Mouse (Mus musculus) thymus, adult 2 months (tissue): Measurements from ENCODE around the gene Alg1. TPM values are rescaled to one million over a fixed set of nuclear protein-coding genes. Genes with fewer than 3 reads are reported as not detected.
A peak's percentile ranks its signal among the peaks of the same experiment; 100 is the strongest.

Experiments used
- DNase-seq: peaks from one replicate; pipeline ENCODE4 v3.0.0; 2021
- H3K27ac ChIP-seq: fragments of 200-500 bp; 2 replicates; pipeline ENCODE4 v1.5.1; 2012; ENCODE audit warnings: low read length, control low read depth; ENCODE audit not compliant: control insufficient read depth, insufficient read depth
- H3K27me3 ChIP-seq: fragments of 200-500 bp; 2 replicates; pipeline ENCODE4 v1.6.1; 2012; ENCODE audit warnings: mild to moderate bottlenecking, low read length, moderate library complexity, mixed read lengths; ENCODE audit not compliant: control insufficient read depth, insufficient read depth
- H3K36me3 ChIP-seq: fragments of 200-500 bp; 2 replicates; pipeline ENCODE4 v1.6.1; 2012; ENCODE audit warnings: mild to moderate bottlenecking, low read length, moderate library complexity; ENCODE audit not compliant: control insufficient read depth, insufficient read depth
- H3K4me1 ChIP-seq: fragments of 200-500 bp; replicated peaks from 2 replicates; pipeline ENCODE4 v1.6.1; 2012; ENCODE audit warnings: low read length; ENCODE audit not compliant: control insufficient read depth, insufficient read depth
- H3K4me3 ChIP-seq: fragments of 200-500 bp; 2 replicates; pipeline ENCODE4 v1.5.1; 2012; ENCODE audit warnings: mild to moderate bottlenecking, low read length, control low read depth, moderate library complexity; ENCODE audit not compliant: control insufficient read depth, insufficient read depth
- CTCF ChIP-seq: fragments of 200-500 bp; IDR thresholded peaks from 2 replicates; pipeline ENCODE4 v1.5.1; 2012; ENCODE audit warnings: mild to moderate bottlenecking, control low read depth, low read length, moderate library complexity, borderline replicate concordance; ENCODE audit not compliant: control insufficient read depth, poor library complexity, insufficient read depth; ENCODE audit errors: extremely low read depth
- POLR2A ChIP-seq: fragments of 200-500 bp; IDR thresholded peaks from 2 replicates; pipeline ENCODE4 v1.6.1; 2012; ENCODE audit warnings: mild to moderate bottlenecking, low read length, control low read depth, moderate library complexity; ENCODE audit not compliant: control insufficient read depth, poor library complexity, insufficient read depth; ENCODE audit errors: extremely low read depth
- WGBS: fragments of 180-500 bp; shearing (Covaris S2); methylation state at CpG from one replicate; pipeline ENCODE4 v1.1.7; 2018; 5-methylcytosine and 5-hydroxymethylcytosine counted together
- polyA plus RNA-seq: library from polyadenylated mRNA; depleted of rRNA; stranded (reverse); fragments of >200 nt; gene quantifications from 2 replicates; pipeline ENCODE4 v1.2.3, GENCODE M21; 2012

The Alg1 gene
- polyA plus RNA-seq, 1 experiment: 71.7 TPM

GRCm38 (mm10) chr16:5232982-5233381 lies 439 bp upstream of the Alg1 start:
- no peak for TF ChIP-seq CTCF
- TF ChIP-seq POLR2A: no peak
- WGBS: 81% methylated on average over 4 of the region's 4 CpGs

GRCm38 (mm10) chr16:5242355-5242754 lies 8.9 kb downstream of the Alg1 start:
- no peaks in the 10 kb centered on the region for H3K27me3 ChIP-seq
- H3K4me1 ChIP-seq: no peaks in the 10 kb centered on the region
- TF ChIP-seq POLR2A (no peak), CTCF (no peak)
- WGBS: 95% methylated on average over 4 of the region's 4 CpGs
- H3K4me3 ChIP-seq: no peak overlapping the region
- DNase-seq: no peak
- H3K36me3 ChIP-seq: peaks cover 4% of the 10 kb centered on the region; the same call in 1 of the 2 replicates
- no peak overlapping the region for H3K27ac ChIP-seq

More at GRCm38 (mm10) chr16:5232982-5233381, 439 bp upstream of the Alg1 start:
- Histone ChIP-seq H3K36me3 (no peaks in the 10 kb centered on the region), H3K27me3 (no peaks in the 10 kb centered on the region), H3K4me3 (no peak overlapping the region), H3K4me1 (peaks cover 4% of the 10 kb centered on the region), H3K27ac (no peak overlapping the region)
- no peak for DNase-seq

DNA sequence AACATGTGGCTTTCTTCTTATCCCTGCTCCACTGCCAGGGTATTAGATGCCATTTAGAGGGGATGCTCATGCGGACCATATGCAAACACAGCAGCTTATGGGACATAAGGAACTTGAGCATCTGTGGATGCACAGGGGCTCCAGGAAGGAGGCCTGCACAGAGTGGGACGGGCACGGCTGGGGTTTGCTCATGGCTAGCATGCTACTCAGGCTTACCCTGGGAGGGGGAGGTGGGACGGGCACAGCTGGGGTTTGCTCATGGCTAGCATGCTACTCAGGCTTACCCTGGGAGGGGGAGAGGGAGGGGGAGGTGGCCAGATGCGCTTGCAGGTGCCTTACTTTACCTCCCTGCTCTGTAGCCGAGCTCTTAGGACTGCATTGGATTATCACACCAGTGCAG lies 9.5 kb downstream of the Alg1 start:
- Histone ChIP-seq H3K4me3 (no peak overlapping the region), H3K27me3 (no peaks in the 10 kb centered on the region), H3K4me1 (no peaks in the 10 kb centered on the region), H3K27ac (no peak overlapping the region), H3K36me3 (peaks cover 4% of the 10 kb centered on the region; the same call in 1 of the 2 replicates)
- WGBS: 95% methylated on average over 6 of the region's 6 CpGs
- TF ChIP-seq CTCF (no peak), POLR2A (no peak)
- no peak for DNase-seq

- peak; percentile 91 for TF ChIP-seq CTCF
- no peak for TF ChIP-seq POLR2A
- Histone ChIP-seq H3K27ac (no peak overlapping the region; the same call in 1 of the 2 replicates), H3K4me3 (no peak overlapping the region), H3K27me3 (no peaks in the 10 kb centered on the region), H3K4me1 (no peaks in the 10 kb centered on the region), H3K36me3 (peaks cover 4% of the 10 kb centered on the region; the same call in 1 of the 2 replicates)
- peak; percentile 55 for DNase-seq
- WGBS: 72% methylated on average over 7 of the region's 7 CpGs
These were observed 11.0 kb downstream of the Alg1 start for GRCm38 (mm10) chr16:5244411-5244810.

- Histone ChIP-seq H3K4me3 (no peak overlapping the region), H3K4me1 (peaks cover 7% of the 10 kb centered on the region), H3K27ac (no peak overlapping the region), H3K36me3 (no peaks in the 10 kb centered on the region), H3K27me3 (no peaks in the 10 kb centered on the region)
- 87% methylated on average over 3 of the region's 3 CpGs for WGBS
- no peak for DNase-seq
- TF ChIP-seq CTCF (no peak), POLR2A (no peak)
These were observed 17.5 kb downstream of the Alg1 start for GRCm38 (mm10) chr16:5250891-5251290.

- 96% methylated on average over 2 of the region's 2 CpGs for WGBS
- TF ChIP-seq POLR2A (no peak), CTCF (no peak)
- H3K27me3 ChIP-seq: no peaks in the 10 kb centered on the region
These were observed 18.8 kb downstream of the Alg1 start for GRCm38 (mm10) chr16:5252260-5252659.

More at GRCm38 (mm10) chr16:5252260-5252659, 18.8 kb downstream of the Alg1 start:
- peaks cover 9% of the 10 kb centered on the region for H3K4me1 ChIP-seq
- H3K4me3 ChIP-seq: no peak overlapping the region
- no peaks in the 10 kb centered on the region for H3K36me3 ChIP-seq
- H3K27ac ChIP-seq: no peak overlapping the region
- DNase-seq: no peak
